ENCODE assay signal across 28 mouse cellular contexts in the genomic region with DNA sequence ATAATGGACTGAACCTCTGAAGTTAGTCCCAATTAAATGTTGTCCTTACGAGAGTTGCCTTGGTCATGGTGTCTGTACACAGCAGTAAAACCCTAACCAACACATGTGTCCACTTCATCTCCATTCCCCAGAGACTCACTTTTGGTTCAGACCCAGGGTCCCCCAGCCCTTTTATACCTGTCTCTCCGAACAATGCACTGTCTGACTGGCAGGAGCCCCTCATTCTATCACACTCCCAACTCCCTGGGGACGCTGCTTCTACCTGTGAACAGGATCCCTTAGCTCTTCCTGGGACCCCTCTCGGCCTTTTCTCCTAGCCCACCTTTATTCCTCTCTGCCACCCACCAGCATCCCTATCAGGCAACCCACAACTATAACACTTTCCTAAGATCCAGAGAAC. TPM values are rescaled to one million over a fixed set of nuclear protein-coding genes. Genes with fewer than 3 reads are reported as not detected.
DNase-seq lines count a peak whose midpoint lies in the region; ATAC-seq lines count a peak whose summit lies in the region.
"Had no signal": no experiment of that assay in that cellular context is flagged by ENCODE, and none has a peak within 500 bp of the region (broad histone marks: within the 10 kb centered on the region; RNA-seq: fewer than 3 reads in every experiment).

No protein-coding gene starts in this region.

- 84% methylated on average over 4 of the region's 4 CpGs for WGBS in forebrain, embryonic 10.5 days
- WGBS in forebrain, embryonic 16.5 days, result 88% methylated on average over 4 of the region's 4 CpGs
- WGBS in neural tube, embryonic 15.5 days, result 86% methylated on average over 4 of the region's 4 CpGs

- no peaks in the 10 kb centered on the region for H3K36me3 ChIP-seq in forebrain, embryonic 10.5 days (replicated peaks)
- no peaks in the 10 kb centered on the region for H3K36me3 ChIP-seq in forebrain, embryonic 16.5 days (ENCODE audit: control insufficient read depth, insufficient read depth)
- H3K36me3 ChIP-seq in neural tube, embryonic 15.5 days, result no peaks in the 10 kb centered on the region
- H3K36me3 ChIP-seq: embryonic facial prominence, embryonic 10.5 days; embryonic facial prominence, embryonic 13.5 days; G1E; heart, embryonic 12.5 days; heart, embryonic 15.5 days; hindbrain, embryonic 13.5 days; intestine, embryonic 15.5 days had no signal

- no peak overlapping the region for H3K4me2 ChIP-seq in forebrain, embryonic 16.5 days (ENCODE audit: low read length)
- H3K4me2 ChIP-seq in neural tube, embryonic 15.5 days, result no peak overlapping the region
- H3K4me2 ChIP-seq: embryonic facial prominence, embryonic 13.5 days; heart, embryonic 12.5 days; heart, embryonic 15.5 days; hindbrain, embryonic 13.5 days; intestine, embryonic 15.5 days had no signal

- no peaks in the 10 kb centered on the region for H3K4me1 ChIP-seq in forebrain, embryonic 10.5 days
- no peaks in the 10 kb centered on the region for H3K4me1 ChIP-seq in forebrain, embryonic 16.5 days (replicated peaks; ENCODE audit: control insufficient read depth, insufficient read depth, low read length)
- H3K4me1 ChIP-seq in neural tube, embryonic 15.5 days, result no peaks in the 10 kb centered on the region
- H3K4me1 ChIP-seq: embryonic facial prominence, embryonic 10.5 days; embryonic facial prominence, embryonic 13.5 days; heart, embryonic 12.5 days; heart, embryonic 15.5 days; hindbrain, embryonic 13.5 days; intestine, embryonic 15.5 days had no signal

- no peak overlapping the region for H3K4me3 ChIP-seq in forebrain, embryonic 10.5 days
- no peak overlapping the region for H3K4me3 ChIP-seq in forebrain, embryonic 16.5 days (replicated peaks; ENCODE audit: low read length)
- H3K4me3 ChIP-seq in neural tube, embryonic 15.5 days (replicated peaks), result no peak overlapping the region
- H3K4me3 ChIP-seq: embryonic facial prominence, embryonic 10.5 days; embryonic facial prominence, embryonic 13.5 days; erythroblast, embryonic 14.5 days; heart, adult 2 months; heart, embryonic 12.5 days; heart, embryonic 15.5 days; hindbrain, embryonic 13.5 days; intestine, embryonic 15.5 days had no signal

- no peak overlapping the region for H3K27ac ChIP-seq in forebrain, embryonic 10.5 days
- no peak overlapping the region for H3K27ac ChIP-seq in forebrain, embryonic 16.5 days (ENCODE audit: low read length)
- no peak overlapping the region for H3K27ac ChIP-seq in neural tube, embryonic 15.5 days (replicated peaks)
- H3K27ac ChIP-seq: embryonic facial prominence, embryonic 10.5 days; embryonic facial prominence, embryonic 13.5 days; heart, adult 2 months; heart, embryonic 15.5 days; hindbrain, embryonic 13.5 days; intestine, embryonic 15.5 days had no signal

- H3K9ac ChIP-seq in forebrain, embryonic 16.5 days (replicated peaks; ENCODE audit: low read depth, low read length), result no peak overlapping the region
- no peak overlapping the region for H3K9ac ChIP-seq in neural tube, embryonic 15.5 days (replicated peaks)
- H3K9ac ChIP-seq: embryonic facial prominence, embryonic 13.5 days; heart, embryonic 12.5 days; heart, embryonic 15.5 days; hindbrain, embryonic 13.5 days; intestine, embryonic 15.5 days had no signal

- no peaks in the 10 kb centered on the region for H3K9me3 ChIP-seq in forebrain, embryonic 10.5 days
- H3K9me3 ChIP-seq in forebrain, embryonic 16.5 days (ENCODE audit: control insufficient read depth, low read length), result no peaks in the 10 kb centered on the region
- H3K9me3 ChIP-seq in neural tube, embryonic 15.5 days (replicated peaks), result no peaks in the 10 kb centered on the region
- H3K9me3 ChIP-seq: embryonic facial prominence, embryonic 10.5 days; embryonic facial prominence, embryonic 13.5 days; heart, embryonic 15.5 days; intestine, embryonic 15.5 days had no signal

- no peaks in the 10 kb centered on the region for H3K27me3 ChIP-seq in forebrain, embryonic 10.5 days (ENCODE audit: poor library complexity, severe bottlenecking)
- no peaks in the 10 kb centered on the region for H3K27me3 ChIP-seq in forebrain, embryonic 16.5 days (replicated peaks; ENCODE audit: control insufficient read depth, insufficient read depth, low read length)
- H3K27me3 ChIP-seq in neural tube, embryonic 15.5 days (replicated peaks), result no peaks in the 10 kb centered on the region
- H3K27me3 ChIP-seq: embryonic facial prominence, embryonic 13.5 days; heart, embryonic 12.5 days; heart, embryonic 15.5 days; intestine, embryonic 15.5 days had no signal

- ATAC-seq in forebrain, embryonic 16.5 days, result no peak
- ATAC-seq in neural tube, embryonic 15.5 days (ENCODE audit: low FRiP score), result no peak
- ATAC-seq: forebrain, embryonic 14.5 days; hindbrain, embryonic 16.5 days; intestine, embryonic 15.5 days; Patski had no signal

- DNase-seq in forebrain, embryonic 10.5 days (ENCODE audit: extremely low spot score, low spot score), result peak; percentile 9
- peak; percentile 57 for DNase-seq in heart, adult 11 months
- DNase-seq in heart, postnatal 25 days (ENCODE audit: low spot score), result no peak
- peak; percentile 6 for DNase-seq in neural tube, embryonic 10.5 days (ENCODE audit: extremely low spot score, low spot score)
- DNase-seq: adrenal gland, postnatal 10 days; adrenal gland, postnatal 36 days; B cell, adult 2 months; cerebellum, adult 18-20 months; cerebellum, adult 9-10 months; cerebellum, postnatal 14 days; gastrocnemius, postnatal 14 days; heart, adult 2 months; heart, postnatal 10 days; heart, postnatal 4 days; kidney, adult 11 months had no signal

- intact Hi-C loops in heart, postnatal 25 days (cut with DNase I), result no loop called here

RNA-seq across cellular contexts. Expression of a gene that starts 23.9 kb away (rescaled TPM):
- not detected in 2 replicates for polyA plus RNA-seq in forebrain, embryonic 10.5 days (2016; fragmentation: Nextera tagmentation; extraction: Ambion mirVana)
- not detected in 2 replicates for polyA plus RNA-seq in forebrain, embryonic 16.5 days (2015; fragmentation: Nextera tagmentation; extraction: Ambion mirVana)
- total RNA-seq in heart, postnatal 25 days (2021), result 1 to 10 TPM in 1 of 2 experiments, under 1 TPM in 1; 0.26 to 1.5 TPM
- 0.08 and 3.6 TPM in 2 replicates for polyA plus RNA-seq in neural tube, embryonic 15.5 days (2015; fragmentation: Nextera tagmentation; extraction: Ambion mirVana)
- total RNA-seq: gastrocnemius, postnatal 14 days had no signal
- polyA plus RNA-seq: embryonic facial prominence, embryonic 10.5 days; erythroblast, embryonic 14.5 days; forebrain, embryonic 14.5 days; G1E; heart, embryonic 12.5 days; hindbrain, embryonic 16.5 days had no signal

RNA-seq across cellular contexts. Expression of a gene that starts 41.9 kb away (rescaled TPM):
- not detected in 2 replicates for polyA plus RNA-seq in forebrain, embryonic 10.5 days (2016; fragmentation: Nextera tagmentation; extraction: Ambion mirVana)
- polyA plus RNA-seq in forebrain, embryonic 16.5 days (2015; fragmentation: Nextera tagmentation; extraction: Ambion mirVana), result not detected in 2 replicates
- 10 to 100 TPM; 10.1 to 16.0 TPM for total RNA-seq in heart, postnatal 25 days (2021)
- 0.34 TPM in 1 of 2 replicates, not detected in the other for polyA plus RNA-seq in neural tube, embryonic 15.5 days (2015; fragmentation: Nextera tagmentation; extraction: Ambion mirVana)
- polyA plus RNA-seq: embryonic facial prominence, embryonic 10.5 days; embryonic facial prominence, embryonic 13.5 days; forebrain, embryonic 14.5 days; G1E; hindbrain, embryonic 13.5 days; hindbrain, embryonic 16.5 days; Patski had no signal
